Mouse (Mus musculus): ENCODE results near the gene Sgpl1. TPM values are rescaled to one million over a fixed set of nuclear protein-coding genes. Genes with fewer than 3 reads are reported as not detected.

The Sgpl1 gene
- total RNA-seq, 2 experiments from 2014 or later: 21.8 to 23.1 TPM

DNA sequence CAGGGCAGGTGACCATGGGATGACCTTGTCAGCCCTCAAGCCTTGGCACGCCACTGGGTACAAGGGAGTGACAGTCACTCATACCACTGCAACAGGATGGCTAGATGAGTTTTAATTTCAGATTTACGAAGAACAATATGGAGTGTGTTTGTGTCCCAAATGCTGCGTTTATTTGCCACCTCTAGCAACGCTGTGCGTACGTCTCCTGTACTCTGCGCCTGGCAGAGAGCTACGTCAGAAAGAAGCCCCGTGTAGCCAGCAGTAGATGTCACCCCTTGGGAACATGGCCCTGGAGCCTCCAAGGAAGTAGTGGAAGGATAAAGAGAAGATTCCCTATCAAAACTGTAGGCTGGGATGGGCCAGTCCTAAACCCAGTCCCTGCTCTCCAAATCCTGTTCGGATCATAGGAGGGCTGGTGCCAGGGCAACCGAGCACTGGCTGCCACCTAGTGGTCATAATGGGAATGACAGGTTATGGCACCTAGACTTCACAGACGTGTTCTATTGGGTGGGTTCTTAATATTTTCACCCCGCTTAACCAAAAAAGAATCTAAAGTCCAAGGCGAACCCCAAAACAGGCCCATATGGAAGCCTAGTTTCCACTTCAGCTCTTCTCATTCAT, 95.4 kb downstream of the Sgpl1 start:
- H3K27ac ChIP-seq: no peak overlapping the region
- TF ChIP-seq CTCF (IDR thresholded peaks at IDR 0.05): peak; percentile 99
- intact Hi-C loops (cut with DNase I): loop anchor here (1.0 to 10.0 kb wide), 3 partner anchors 217 to 727 kb away; no protein-coding TSS in a partner anchor
- peak; percentile 69 to 76 for DNase-seq (ENCODE audit: extremely low spot score in 1 of 2, low spot score in 2 of 2)
- H3K4me3 ChIP-seq: no peak overlapping the region

Small RNA genes lying within 50 kb of the gene (microRNA-seq; reads per million reads assigned to microRNA genes)
- 0 reads per million in 2 experiments for gene Gm44308

Other genes starting within 250 kb of the Sgpl1 start
- 10 to 100 TPM in 1 of 2 experiments, 1 to 10 TPM in 1; 8.9 to 11.0 TPM for gene Pcbd1, start 58.4 kb downstream of the Sgpl1 start, total RNA-seq (2021)
- gene Tbata, start 24.3 kb upstream of the Sgpl1 start, total RNA-seq (2021): 1 to 10 TPM in 1 of 2 experiments, under 1 TPM in 1; 0.54 to 1.3 TPM
- under 1 TPM; 0.20 to 0.30 TPM for gene Adamts14, start 125.7 kb upstream of the Sgpl1 start, total RNA-seq (2021)
- gene Prf1, start 150.1 kb upstream of the Sgpl1 start, total RNA-seq (2021): not detected
- 1 to 10 TPM; 8.1 to 8.3 TPM for gene Pald1, start 235.8 kb upstream of the Sgpl1 start, total RNA-seq (2021)

All from left cerebral cortex, adult 2 months (tissue).